Comparison of ENCODE assay signal across 21 mouse cellular contexts in genomic region chr15:16933137-16933677, GRCm38 (mm10).
A peak's percentile ranks its signal among the peaks of the same experiment; 100 is the strongest.
DNase-seq lines count a peak whose midpoint lies in the region; ATAC-seq and TF ChIP-seq lines count a peak whose summit lies in the region.
"Had no signal": no experiment of that assay in that cellular context is flagged by ENCODE, and none has a peak within 500 bp of the region (broad histone marks: within the 10 kb centered on the region; RNA-seq: fewer than 3 reads in every experiment).

No protein-coding gene starts in this region.

- no peak overlapping the region for H3K4me3 ChIP-seq in G1E (ENCODE audit: low read depth, low read length)
- H3K4me3 ChIP-seq: embryonic facial prominence, embryonic 12.5 days; forebrain, embryonic 13.5 days; forebrain, embryonic 15.5 days had no signal

- no peaks in the 10 kb centered on the region for H3K36me3 ChIP-seq in G1E (replicated peaks)
- H3K36me3 ChIP-seq: embryonic facial prominence, embryonic 12.5 days; forebrain, embryonic 15.5 days had no signal

- DNase-seq in 416B (ENCODE audit: low read depth): peak; percentile 99
- no peak for DNase-seq in G1E (ENCODE audit: low spot score)
- peak; percentile 58 for DNase-seq in MEL-GATA-1-ER (ENCODE audit: extremely low read depth, low read depth)
- DNase-seq in left cerebral cortex, postnatal 25 days (ENCODE audit: low spot score in 2 of 2): no peak
- DNase-seq: adrenal gland, adult 2 months; adrenal gland, postnatal 10 days; adrenal gland, postnatal 25 days; cerebellum, adult 11 months; cerebellum, adult 18-20 months; cerebellum, adult 8-10 months; cerebellum, adult 9-11 months; cerebellum, postnatal 14 days; cerebellum, postnatal 36 days; embryo, embryonic 11 days; forebrain, postnatal 0 days had no signal

- H3K27me3 ChIP-seq in G1E (ENCODE audit: insufficient read depth, low read length): no peaks in the 10 kb centered on the region
- H3K27me3 ChIP-seq: CH12.LX; embryonic facial prominence, embryonic 12.5 days; forebrain, embryonic 13.5 days; forebrain, embryonic 15.5 days had no signal

- no peak for TF ChIP-seq CTCF in G1E (IDR thresholded peaks at IDR 0.05; ENCODE audit: low read depth, low read length)

- ATAC-seq in G1E (ENCODE audit: extremely low read depth, insufficient number of reproducible peaks, low FRiP score, poor library complexity, severe bottlenecking): peak; percentile 99
- no peak for ATAC-seq in granulocyte monocyte progenitor cell, adult 5-6 weeks (replicated peaks; ENCODE audit: poor library complexity, severe bottlenecking)
- ATAC-seq: CD4-positive, CD25-positive, alpha-beta regulatory T cell, adult 4 months; forebrain, embryonic 13.5 days; forebrain, embryonic 15.5 days; forebrain, postnatal 0 days had no signal

- H3K9me3 ChIP-seq in G1E (replicated peaks): no peaks in the 10 kb centered on the region
- H3K9me3 ChIP-seq: embryonic facial prominence, embryonic 12.5 days; forebrain, embryonic 13.5 days; forebrain, embryonic 15.5 days had no signal

- intact Hi-C loops in left cerebral cortex, postnatal 25 days (cut with DNase I): no loop called here

- H3K4me1 ChIP-seq in G1E (ENCODE audit: insufficient read depth, low read depth, low read length): peaks cover 5% of the 10 kb centered on the region; the same call in 1 of the 2 replicates
- H3K4me1 ChIP-seq: embryonic facial prominence, embryonic 12.5 days; forebrain, embryonic 13.5 days; forebrain, embryonic 15.5 days had no signal

Comparison
In these comparisons a context has a peak if more than half of its experiments do, and no peak if none do; other contexts are left out.
1. DNase-seq: peak in 416B (single experiment) and MEL-GATA-1-ER (single experiment); none in G1E (single experiment) and left cerebral cortex, postnatal 25 days (0 of 2).